Mouse (Mus musculus): ENCODE results near the gene Ptges3l. TPM values are rescaled to one million over a fixed set of nuclear protein-coding genes. Genes with fewer than 3 reads are reported as not detected.
"Not testable (repeated sequence)": the region's sequence is repeated elsewhere in the genome, so short reads cannot be mapped to it uniquely, and the experiment has no call there.

Gene Ptges3l
- polyA plus RNA-seq, 1 experiment from 2014 or later: 1.7 TPM

GRCm38 (mm10) chr11:101449596-101449995, 24.5 kb upstream of the Ptges3l start:
- not testable (repeated sequence) for H3K9ac ChIP-seq (ENCODE audit: low read length); H3K4me1 ChIP-seq (ENCODE audit: control insufficient read depth, insufficient read depth, low read length); H3K36me3 ChIP-seq (ENCODE audit: control insufficient read depth, insufficient read depth, low read length); H3K27ac ChIP-seq (ENCODE audit: low read depth, low read length); H3K4me3 ChIP-seq (ENCODE audit: low read depth, low read length); H3K27me3 ChIP-seq (ENCODE audit: control insufficient read depth, insufficient read depth, low read length); ATAC-seq (ENCODE audit: low FRiP score); DNase-seq (ENCODE audit: low spot score, missing footprints); H3K9me3 ChIP-seq (ENCODE audit: control insufficient read depth, low read length); H3K4me2 ChIP-seq
- 89% methylated on average over 4 of the region's 4 CpGs for WGBS

DNA sequence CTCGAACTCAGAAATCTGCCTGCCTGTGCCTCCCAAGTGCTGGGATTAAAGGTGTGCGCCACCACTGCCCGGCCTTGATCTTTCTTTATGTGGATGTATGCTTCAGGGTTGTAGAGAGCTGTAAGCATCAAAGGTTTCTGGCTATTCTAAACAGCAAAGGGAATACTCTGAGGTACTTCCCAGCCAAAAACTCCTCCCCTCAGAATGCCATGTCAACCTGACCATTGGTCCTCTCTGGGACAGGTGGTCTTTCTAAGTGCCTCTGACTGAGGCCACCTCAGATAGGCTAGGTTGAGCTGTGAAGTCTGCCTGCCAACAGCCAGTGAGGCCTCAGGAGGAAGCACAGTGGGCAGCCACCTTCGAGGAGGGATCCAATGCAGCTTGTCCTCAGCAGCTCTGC, 23.8 kb upstream of the Ptges3l start:
- no peak for ATAC-seq (ENCODE audit: low FRiP score)
- WGBS: 81% methylated on average over 4 of the region's 4 CpGs

GRCm38 (mm10) chr11:101448274-101448746, 23.2 kb upstream of the Ptges3l start, which contains the start of gene Ifi35:
Gene Ifi35 (plus strand): TSS chr11:101448407.
- Histone ChIP-seq H3K27me3 (ENCODE audit: control insufficient read depth, insufficient read depth, low read length) (no peaks in the 10 kb centered on the region), H3K4me3 (ENCODE audit: low read depth, low read length) (no peak within 1 kb of the TSS), H3K4me1 (ENCODE audit: control insufficient read depth, insufficient read depth, low read length) (peaks cover 5% of the 10 kb centered on the region), H3K27ac (ENCODE audit: low read depth, low read length) (no peak within 1 kb of the TSS), H3K36me3 (ENCODE audit: control insufficient read depth, insufficient read depth, low read length) (peaks cover 12% of the 10 kb centered on the region; the same call in 1 of the 2 replicates), H3K9ac (ENCODE audit: low read length) (no peak within 1 kb of the TSS), H3K9me3 (ENCODE audit: control insufficient read depth, low read length) (no peaks in the 10 kb centered on the region), H3K4me2 (no peak within 1 kb of the TSS)
- ATAC-seq (ENCODE audit: low FRiP score) (no peak), DNase-seq (ENCODE audit: low spot score, missing footprints) (no peak)
- WGBS: 43% methylated on average over 10 of the region's 10 CpGs

More for the DNA sequence above, 23.8 kb upstream of the Ptges3l start:
- Histone ChIP-seq H3K27me3 (ENCODE audit: control insufficient read depth, insufficient read depth, low read length) (no peaks in the 10 kb centered on the region), H3K4me3 (ENCODE audit: low read depth, low read length) (no peak overlapping the region), H3K9me3 (ENCODE audit: control insufficient read depth, low read length) (no peaks in the 10 kb centered on the region), H3K9ac (ENCODE audit: low read length) (no peak overlapping the region), H3K36me3 (ENCODE audit: control insufficient read depth, insufficient read depth, low read length) (peaks cover 9% of the 10 kb centered on the region; the same call in 1 of the 2 replicates), H3K4me2 (no peak overlapping the region), H3K27ac (ENCODE audit: low read depth, low read length) (no peak overlapping the region), H3K4me1 (ENCODE audit: control insufficient read depth, insufficient read depth, low read length) (peaks cover under 1% of the 10 kb centered on the region; the same call in 1 of the 2 replicates)
- no peak for DNase-seq (ENCODE audit: low spot score, missing footprints)

- Histone ChIP-seq H3K4me1 (ENCODE audit: control insufficient read depth, insufficient read depth, low read length) (peaks cover 10% of the 10 kb centered on the region), H3K27me3 (ENCODE audit: control insufficient read depth, insufficient read depth, low read length) (no peaks in the 10 kb centered on the region), H3K27ac (ENCODE audit: low read depth, low read length) (no peak overlapping the region), H3K4me2 (no peak overlapping the region), H3K4me3 (ENCODE audit: low read depth, low read length) (no peak overlapping the region), H3K36me3 (ENCODE audit: control insufficient read depth, insufficient read depth, low read length) (peaks cover 12% of the 10 kb centered on the region; the same call in 1 of the 2 replicates), H3K9ac (ENCODE audit: low read length) (no peak overlapping the region), H3K9me3 (ENCODE audit: control insufficient read depth, low read length) (no peaks in the 10 kb centered on the region)
- DNase-seq (ENCODE audit: low spot score, missing footprints) (no peak), ATAC-seq (ENCODE audit: low FRiP score) (no peak)
- 87% methylated on average over 5 of the region's 5 CpGs for WGBS
Observed at GRCm38 (mm10) chr11:101447786-101448185, 22.7 kb upstream of the Ptges3l start.

DNA sequence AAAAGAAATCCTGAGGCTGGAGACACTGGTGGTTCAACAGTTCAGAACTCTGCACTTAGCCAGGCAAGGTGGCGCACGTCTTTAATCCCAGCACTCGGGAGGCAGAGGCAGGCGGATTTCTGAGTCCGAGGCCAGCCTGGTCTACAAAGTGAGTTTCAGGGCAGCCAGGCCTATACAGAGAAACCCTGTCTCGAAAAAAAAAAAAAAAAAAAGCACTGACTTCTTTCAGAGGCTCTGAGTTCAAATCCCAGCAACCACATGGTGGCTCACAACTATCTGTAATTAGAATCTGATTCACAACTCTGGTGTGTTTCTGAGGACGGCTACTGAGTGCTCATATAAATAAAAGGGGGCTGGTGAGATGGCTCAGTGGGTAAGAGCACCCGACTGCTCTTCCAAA, 21.7 kb upstream of the Ptges3l start:
- not testable (repeated sequence) for H3K4me1 ChIP-seq (ENCODE audit: control insufficient read depth, insufficient read depth, low read length); ATAC-seq (ENCODE audit: low FRiP score); DNase-seq (ENCODE audit: low spot score, missing footprints); H3K4me2 ChIP-seq; H3K4me3 ChIP-seq (ENCODE audit: low read depth, low read length); H3K27me3 ChIP-seq (ENCODE audit: control insufficient read depth, insufficient read depth, low read length); H3K27ac ChIP-seq (ENCODE audit: low read depth, low read length); H3K9me3 ChIP-seq (ENCODE audit: control insufficient read depth, low read length); H3K9ac ChIP-seq (ENCODE audit: low read length)
- H3K36me3 ChIP-seq (ENCODE audit: control insufficient read depth, insufficient read depth, low read length): peaks cover 12% of the 10 kb centered on the region; the same call in 1 of the 2 replicates
- 93% methylated on average over 8 of the region's 8 CpGs for WGBS

- H3K4me2 ChIP-seq: no peak overlapping the region
- peaks cover 12% of the 10 kb centered on the region; the same call in 1 of the 2 replicates for H3K36me3 ChIP-seq (ENCODE audit: control insufficient read depth, insufficient read depth, low read length)
- H3K4me3 ChIP-seq (ENCODE audit: low read depth, low read length): no peak overlapping the region
- ATAC-seq (ENCODE audit: low FRiP score) (no peak), DNase-seq (ENCODE audit: low spot score, missing footprints) (no peak)
- WGBS: 86% methylated on average over 1 of the region's 1 CpGs
- H3K4me1 ChIP-seq (ENCODE audit: control insufficient read depth, insufficient read depth, low read length): peaks cover 10% of the 10 kb centered on the region
- H3K27me3 ChIP-seq (ENCODE audit: control insufficient read depth, insufficient read depth, low read length): no peaks in the 10 kb centered on the region
- H3K9me3 ChIP-seq (ENCODE audit: control insufficient read depth, low read length): no peaks in the 10 kb centered on the region
- H3K27ac ChIP-seq (ENCODE audit: low read depth, low read length): no peak overlapping the region
- no peak overlapping the region for H3K9ac ChIP-seq (ENCODE audit: low read length)
Observed at GRCm38 (mm10) chr11:101446319-101446718, 21.2 kb upstream of the Ptges3l start.

DNA sequence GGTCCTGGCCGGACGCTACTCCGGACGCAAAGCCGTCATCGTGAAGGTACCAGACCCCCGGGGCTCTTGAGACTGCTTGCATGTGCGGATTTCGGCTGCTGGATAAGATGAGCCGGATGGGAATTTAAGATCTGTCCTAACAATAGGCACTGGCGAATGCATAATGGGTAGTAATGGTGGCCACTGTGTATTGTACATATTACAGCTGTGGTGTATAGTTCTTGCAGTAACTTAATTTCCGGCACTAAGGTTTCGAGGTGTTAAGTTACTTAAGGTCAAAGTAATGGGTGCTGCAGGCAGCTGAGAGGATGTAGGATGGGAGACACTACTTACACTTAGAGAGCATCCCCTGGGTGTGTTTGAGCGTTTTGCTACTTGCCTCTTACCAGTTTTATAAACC, 17.6 kb upstream of the Ptges3l start:
- peaks cover 10% of the 10 kb centered on the region for H3K4me1 ChIP-seq (ENCODE audit: control insufficient read depth, insufficient read depth, low read length)
- H3K9ac ChIP-seq (ENCODE audit: low read length): peak overlapping the region; percentile 96
- no peak; the same call in 1 of the 2 replicates for ATAC-seq (ENCODE audit: low FRiP score)
- no peak for DNase-seq (ENCODE audit: low spot score, missing footprints)
- H3K27me3 ChIP-seq (ENCODE audit: control insufficient read depth, insufficient read depth, low read length): no peaks in the 10 kb centered on the region
- peak overlapping the region; percentile 96 for H3K4me2 ChIP-seq
- no peaks in the 10 kb centered on the region for H3K9me3 ChIP-seq (ENCODE audit: control insufficient read depth, low read length)
- WGBS: 1% methylated on average over 14 of the region's 14 CpGs
- H3K27ac ChIP-seq (ENCODE audit: low read depth, low read length): peak overlapping the region; percentile 87
- peaks cover 12% of the 10 kb centered on the region; the same call in 1 of the 2 replicates for H3K36me3 ChIP-seq (ENCODE audit: control insufficient read depth, insufficient read depth, low read length)
- H3K4me3 ChIP-seq (ENCODE audit: low read depth, low read length): peak overlapping the region; percentile 87

- Histone ChIP-seq H3K36me3 (ENCODE audit: control insufficient read depth, insufficient read depth, low read length) (peaks cover 12% of the 10 kb centered on the region; the same call in 1 of the 2 replicates), H3K9me3 (ENCODE audit: control insufficient read depth, low read length) (no peaks in the 10 kb centered on the region)
Observed at GRCm38 (mm10) chr11:101442127-101442693, 17.1 kb upstream of the Ptges3l start, which contains the start of gene Rpl27. Gene Rpl27 (plus strand): TSS chr11:101442298.

GRCm38 (mm10) chr11:101441450-101442126, 16.5 kb upstream of the Ptges3l start:
- H3K27ac ChIP-seq (ENCODE audit: low read depth, low read length); H3K4me2 ChIP-seq; H3K4me1 ChIP-seq (ENCODE audit: control insufficient read depth, insufficient read depth, low read length); H3K9me3 ChIP-seq (ENCODE audit: control insufficient read depth, low read length); H3K9ac ChIP-seq (ENCODE audit: low read length); H3K27me3 ChIP-seq (ENCODE audit: control insufficient read depth, insufficient read depth, low read length); DNase-seq (ENCODE audit: low spot score, missing footprints): not testable (repeated sequence)
- peaks cover 12% of the 10 kb centered on the region; the same call in 1 of the 2 replicates for H3K36me3 ChIP-seq (ENCODE audit: control insufficient read depth, insufficient read depth, low read length)
- 38% methylated on average over 15 of the region's 15 CpGs for WGBS
- peak overlapping the region; percentile 87 for H3K4me3 ChIP-seq (ENCODE audit: low read depth, low read length)
- ATAC-seq (ENCODE audit: low FRiP score): peak; percentile 74; the same call in 1 of the 2 replicates

More at GRCm38 (mm10) chr11:101442127-101442693, 17.1 kb upstream of the Ptges3l start, which contains the start of gene Rpl27:
- no peaks in the 10 kb centered on the region for H3K27me3 ChIP-seq (ENCODE audit: control insufficient read depth, insufficient read depth, low read length)
- peak within 1 kb of the TSS; percentile 87 for H3K4me3 ChIP-seq (ENCODE audit: low read depth, low read length)
- peaks cover 10% of the 10 kb centered on the region for H3K4me1 ChIP-seq (ENCODE audit: control insufficient read depth, insufficient read depth, low read length)
- ATAC-seq (ENCODE audit: low FRiP score) (peak; percentile 98), DNase-seq (ENCODE audit: low spot score, missing footprints) (peak; percentile 99)
- peak within 1 kb of the TSS; percentile 96 for H3K9ac ChIP-seq (ENCODE audit: low read length)
- WGBS: under 1% methylated on average over 41 of the region's 42 CpGs
- peak within 1 kb of the TSS; percentile 87 for H3K27ac ChIP-seq (ENCODE audit: low read depth, low read length)
- peak within 1 kb of the TSS; percentile 96 for H3K4me2 ChIP-seq

All from midbrain, embryonic 11.5 days (tissue).